Mouse (Mus musculus) R1 (cell line): Measurements from ENCODE around the gene Itgb6.
A peak's percentile ranks its signal among the peaks of the same experiment; 100 is the strongest.

Experiments used
- DNase-seq: peaks from one replicate; pipeline ENCODE4 v3.0.0-alpha.2; 2018; ENCODE audit warnings: low read depth, low spot score

Gene Itgb6

GRCm38 (mm10) chr2:60672973-60673954 lies 49.2 kb downstream of the Itgb6 start:
- peak; percentile 66 for DNase-seq

GRCm38 (mm10) chr2:60671215-60671614 lies 51.2 kb downstream of the Itgb6 start:
- DNase-seq: no peak

GRCm38 (mm10) chr2:60663071-60663470 lies 59.4 kb downstream of the Itgb6 start:
- DNase-seq: no peak

- DNase-seq: no peak
These were observed 62.5 kb downstream of the Itgb6 start for GRCm38 (mm10) chr2:60659993-60660392.

GRCm38 (mm10) chr2:60658992-60659391 lies 63.5 kb downstream of the Itgb6 start:
- DNase-seq: no peak

- no peak for DNase-seq
These were observed 67.6 kb downstream of the Itgb6 start for GRCm38 (mm10) chr2:60654828-60655227.

- no peak for DNase-seq
These were observed 72.3 kb downstream of the Itgb6 start for GRCm38 (mm10) chr2:60650155-60650554.

- no peak for DNase-seq
These were observed 74.8 kb downstream of the Itgb6 start for GRCm38 (mm10) chr2:60647650-60648049.

- no peak for DNase-seq
These were observed 75.9 kb downstream of the Itgb6 start for GRCm38 (mm10) chr2:60646583-60646982.

- DNase-seq: no peak
These were observed 79.0 kb downstream of the Itgb6 start for GRCm38 (mm10) chr2:60643406-60643805.

- DNase-seq: no peak
These were observed 79.8 kb downstream of the Itgb6 start for GRCm38 (mm10) chr2:60642606-60643005.

GRCm38 (mm10) chr2:60640342-60640672 lies 82.1 kb downstream of the Itgb6 start:
- DNase-seq: no peak

- DNase-seq: no peak
These were observed 82.7 kb downstream of the Itgb6 start for GRCm38 (mm10) chr2:60639617-60640341.

- DNase-seq: no peak
These were observed 85.3 kb downstream of the Itgb6 start for GRCm38 (mm10) chr2:60636910-60637761.

GRCm38 (mm10) chr2:60636481-60636880 lies 86.0 kb downstream of the Itgb6 start:
- no peak for DNase-seq

GRCm38 (mm10) chr2:60636038-60636437 lies 86.4 kb downstream of the Itgb6 start:
- DNase-seq: no peak

- DNase-seq: no peak
These were observed 89.7 kb downstream of the Itgb6 start for GRCm38 (mm10) chr2:60632791-60633190.

GRCm38 (mm10) chr2:60630304-60630703 lies 92.1 kb downstream of the Itgb6 start:
- DNase-seq: no peak

GRCm38 (mm10) chr2:60627952-60628351 lies 94.5 kb downstream of the Itgb6 start:
- DNase-seq: no peak

GRCm38 (mm10) chr2:60627515-60627914 lies 94.9 kb downstream of the Itgb6 start:
- no peak for DNase-seq

- no peak for DNase-seq
These were observed 96.7 kb downstream of the Itgb6 start for GRCm38 (mm10) chr2:60625766-60626165.

GRCm38 (mm10) chr2:60622161-60622560 lies 100.3 kb downstream of the Itgb6 start:
- no peak for DNase-seq
